ENCODE assay signal across 23 mouse cellular contexts in genomic region chr17:34948721-34949552, GRCm38 (mm10). TPM values are rescaled to one million over a fixed set of nuclear protein-coding genes. Genes with fewer than 3 reads are reported as not detected.
DNase-seq lines count a peak whose midpoint lies in the region; ATAC-seq and TF ChIP-seq lines count a peak whose summit lies in the region.
"Not testable (repeated sequence)": the region's sequence is repeated elsewhere in the genome, so short reads cannot be mapped to it uniquely, and the experiment has no call there.
"Had no signal": no experiment of that assay in that cellular context is flagged by ENCODE, and none has a peak within 500 bp of the region (broad histone marks: within the 10 kb centered on the region; RNA-seq: fewer than 3 reads in every experiment).

No protein-coding gene starts in this region.

- peak overlapping the region; percentile 1; the same call in 1 of the 2 replicates for H3K9ac ChIP-seq in MEL (ENCODE audit: control insufficient read depth, low read depth, low read length, poor library complexity, severe bottlenecking)
- not testable (repeated sequence) for H3K9ac ChIP-seq in intestine, postnatal 0 days (ENCODE audit: low read depth, low read length); limb, embryonic 11.5 days (ENCODE audit: low read length); liver, embryonic 16.5 days (ENCODE audit: low read depth, low read length)

- not testable (repeated sequence) for TF ChIP-seq EP300 in MEL (IDR thresholded peaks at IDR 0.05; ENCODE audit: low read depth in 1 of 2, low read length in 2 of 2)

- not testable (repeated sequence) for TF ChIP-seq RAD21 in MEL (IDR thresholded peaks at IDR 0.05; ENCODE audit: low read depth, low read length)

- H3K4me1 ChIP-seq in MEL (ENCODE audit: control insufficient read depth in 1 of 2, insufficient read depth in 2 of 2, low read length in 2 of 2); embryonic facial prominence, embryonic 10.5 days; intestine, postnatal 0 days (replicated peaks; ENCODE audit: control insufficient read depth, insufficient read depth, low read length); limb, embryonic 11.5 days (ENCODE audit: control insufficient read depth, insufficient read depth, low read length): not testable (repeated sequence)
- peaks cover 12% of the 10 kb centered on the region for H3K4me1 ChIP-seq in hindbrain, embryonic 10.5 days (replicated peaks)
- peaks cover 14% of the 10 kb centered on the region for H3K4me1 ChIP-seq in liver, embryonic 16.5 days (ENCODE audit: control insufficient read depth, low read depth, low read length)

- not testable (repeated sequence) for H3K4me3 ChIP-seq in MEL (ENCODE audit: control insufficient read depth in 1 of 2, insufficient read depth in 1 of 2, low read depth in 2 of 2, low read length in 2 of 2); intestine, postnatal 0 days (ENCODE audit: low read depth, low read length); liver, embryonic 16.5 days (ENCODE audit: low read depth, low read length)
- peak overlapping the region; percentile 82; the same call in 1 of the 2 replicates for H3K4me3 ChIP-seq in embryonic facial prominence, embryonic 10.5 days
- 0 out of 2 replicates have a peak overlapping the region, but pooled peaks have one; percentile 99 for H3K4me3 ChIP-seq in hindbrain, embryonic 10.5 days
- H3K4me3 ChIP-seq in limb, embryonic 11.5 days (ENCODE audit: low read depth, low read length), result peak overlapping the region; percentile 10; the same call in 1 of the 2 replicates

- H3K9me3 ChIP-seq in MEL (replicated peaks; ENCODE audit: insufficient read depth, low read length); embryonic facial prominence, embryonic 10.5 days; hindbrain, embryonic 10.5 days; intestine, postnatal 0 days (ENCODE audit: control insufficient read depth); limb, embryonic 11.5 days (ENCODE audit: control insufficient read depth, low read length); liver, embryonic 16.5 days (replicated peaks; ENCODE audit: control insufficient read depth, low read length): not testable (repeated sequence)

- not testable (repeated sequence) for H3K27me3 ChIP-seq in MEL (ENCODE audit: control insufficient read depth in 1 of 2, insufficient read depth in 2 of 2, low read length in 2 of 2); embryonic facial prominence, embryonic 10.5 days (replicated peaks; ENCODE audit: low read depth, poor library complexity, severe bottlenecking); hindbrain, embryonic 10.5 days (ENCODE audit: insufficient read depth, poor library complexity, severe bottlenecking); intestine, postnatal 0 days (replicated peaks; ENCODE audit: control insufficient read depth, insufficient read depth, low read length); limb, embryonic 11.5 days (ENCODE audit: control insufficient read depth, insufficient read depth, low read length); liver, embryonic 16.5 days (ENCODE audit: control insufficient read depth, insufficient read depth, low read depth, low read length)

- peaks cover 0 to 17% of the 10 kb centered on the region in 2 experiments; a peak in 3 of 4 replicates for H3K36me3 ChIP-seq in MEL (ENCODE audit: control insufficient read depth in 1 of 2, insufficient read depth in 2 of 2, low read length in 2 of 2)
- peaks cover 26% of the 10 kb centered on the region for H3K36me3 ChIP-seq in embryonic facial prominence, embryonic 10.5 days (replicated peaks)
- peaks cover 25% of the 10 kb centered on the region for H3K36me3 ChIP-seq in hindbrain, embryonic 10.5 days
- H3K36me3 ChIP-seq in intestine, postnatal 0 days (ENCODE audit: control insufficient read depth, insufficient read depth); liver, embryonic 16.5 days (ENCODE audit: control insufficient read depth, insufficient read depth): not testable (repeated sequence)
- peaks cover 14% of the 10 kb centered on the region; the same call in 1 of the 2 replicates for H3K36me3 ChIP-seq in limb, embryonic 11.5 days (ENCODE audit: control insufficient read depth, insufficient read depth, low read length)

- TF ChIP-seq POLR2A in MEL (IDR thresholded peaks at IDR 0.05; ENCODE audit: control insufficient read depth in 1 of 2, insufficient read depth in 1 of 2, low read depth in 1 of 2, low read length in 2 of 2, poor library complexity in 1 of 2), result not testable (repeated sequence)

- TF ChIP-seq CTCF in MEL (IDR thresholded peaks at IDR 0.05 in 2 of 3, conservative IDR thresholded peaks at IDR 0.05 in 1 of 3; ENCODE audit: control insufficient read depth in 1 of 3, insufficient read depth in 1 of 3, low read depth in 2 of 3, low read length in 3 of 3, poor library complexity in 1 of 3, severe bottlenecking in 1 of 3), result not testable (repeated sequence)
- TF ChIP-seq CTCF in intestine, postnatal 0 days (IDR thresholded peaks at IDR 0.05; ENCODE audit: low read depth), result 0 out of 2 replicates have a peak, but pooled peaks have one; percentile 2

- peak overlapping the region; percentile 90 for H3K27ac ChIP-seq in MEL (ENCODE audit: control insufficient read depth, low read depth, low read length)
- H3K27ac ChIP-seq in embryonic facial prominence, embryonic 10.5 days (replicated peaks); hindbrain, embryonic 10.5 days; limb, embryonic 11.5 days (replicated peaks; ENCODE audit: low read depth, low read length): not testable (repeated sequence)
- H3K27ac ChIP-seq in intestine, postnatal 0 days (ENCODE audit: low read depth, low read length), result peak overlapping the region; percentile 88
- H3K27ac ChIP-seq in liver, embryonic 16.5 days (ENCODE audit: low read length), result 0 out of 2 replicates have a peak overlapping the region, but pooled peaks have one; percentile 22

- peak; percentile 60 for DNase-seq in 416B (ENCODE audit: low read depth)
- peak; percentile 59 for DNase-seq in MEL (ENCODE audit: low read depth, low spot score)
- peak; percentile 23 for DNase-seq in embryonic facial prominence, embryonic 10.5 days (ENCODE audit: low spot score)
- peak; percentile 14 for DNase-seq in hindbrain, embryonic 10.5 days (ENCODE audit: low spot score)
- peak; percentile 28 for DNase-seq in limb, embryonic 11.5 days (ENCODE audit: low spot score)
- peak; percentile 38 for DNase-seq in neural tube, embryonic 10.5 days (ENCODE audit: extremely low spot score, low spot score)

- peaks cover 22% of the 10 kb centered on the region for H3K79me2 ChIP-seq in MEL (ENCODE audit: control insufficient read depth, insufficient read depth, low read length, poor library complexity)

- 67% methylated on average over 9 of the region's 9 CpGs for WGBS in embryonic facial prominence, embryonic 10.5 days
- WGBS in hindbrain, embryonic 10.5 days, result 65% methylated on average over 9 of the region's 9 CpGs
- 40% methylated on average over 8 of the region's 9 CpGs for WGBS in intestine, postnatal 0 days
- WGBS in limb, embryonic 11.5 days, result 65% methylated on average over 9 of the region's 9 CpGs
- 41% methylated on average over 9 of the region's 9 CpGs for WGBS in liver, embryonic 16.5 days (ENCODE audit: insufficient replicate concordance)

- not testable (repeated sequence) for ATAC-seq in intestine, postnatal 0 days; limb, embryonic 11.5 days (ENCODE audit: insufficient number of reproducible peaks, low FRiP score, low TSS enrichment, low read depth); liver, embryonic 16.5 days (ENCODE audit: low read depth)

- H3K4me2 ChIP-seq in intestine, postnatal 0 days (replicated peaks; ENCODE audit: low read depth); limb, embryonic 11.5 days (ENCODE audit: low read depth, severe bottlenecking); liver, embryonic 16.5 days (ENCODE audit: low read depth, low read length): not testable (repeated sequence)

RNA-seq across cellular contexts. Expression of gene Hspa1b, which starts 10.1 kb away (rescaled TPM):
- total RNA-seq in MEL (2012; rRNA removed), result 0.04 TPM in 1 of 2 replicates, not detected in the other
- not detected for polyA plus RNA-seq in MEL (2012; ENCODE audit: insufficient read depth in 1 of 2, insufficient read length in 2 of 2, low read depth in 1 of 2, low replicate concordance in 2 of 2, missing spikeins in 1 of 2)
- 0.13 and 0.15 TPM in 2 replicates for polyA plus RNA-seq in embryonic facial prominence, embryonic 10.5 days (2016; fragmentation: Nextera tagmentation; extraction: Ambion mirVana)
- polyA plus RNA-seq in hindbrain, embryonic 10.5 days (2016; fragmentation: Nextera tagmentation; extraction: Ambion mirVana), result 0.09 and 0.20 TPM in 2 replicates
- 0.64 and 1.1 TPM in 2 replicates for polyA plus RNA-seq in intestine, postnatal 0 days (2015; fragmentation: Nextera tagmentation; extraction: Ambion mirVana)
- polyA plus RNA-seq in limb, embryonic 11.5 days (2014; fragmentation: Nextera tagmentation; extraction: Ambion mirVana), result 0.43 and 0.44 TPM in 2 replicates
- polyA plus RNA-seq in liver, embryonic 16.5 days (2015; fragmentation: Nextera tagmentation; extraction: Ambion mirVana), result 0.05 TPM in 1 of 2 replicates, not detected in the other

RNA-seq across cellular contexts. Expression of gene Neu1, which starts 17.9 kb away (rescaled TPM):
- total RNA-seq in MEL (2012; rRNA removed), result 6.5 and 7.0 TPM in 2 replicates
- polyA plus RNA-seq in MEL (2012; ENCODE audit: insufficient read depth in 1 of 2, insufficient read length in 2 of 2, low read depth in 1 of 2, low replicate concordance in 2 of 2, missing spikeins in 1 of 2), result 1 to 10 TPM in 1 of 2 experiments, not detected in 1; 7.9 TPM
- polyA plus RNA-seq in embryonic facial prominence, embryonic 10.5 days (2016; fragmentation: Nextera tagmentation; extraction: Ambion mirVana), result 14.0 and 19.3 TPM in 2 replicates
- polyA plus RNA-seq in hindbrain, embryonic 10.5 days (2016; fragmentation: Nextera tagmentation; extraction: Ambion mirVana), result 16.2 and 20.7 TPM in 2 replicates
- 522 and 580 TPM in 2 replicates for polyA plus RNA-seq in intestine, postnatal 0 days (2015; fragmentation: Nextera tagmentation; extraction: Ambion mirVana)
- polyA plus RNA-seq in limb, embryonic 11.5 days (2014; fragmentation: Nextera tagmentation; extraction: Ambion mirVana), result 10.3 and 12.8 TPM in 2 replicates
- polyA plus RNA-seq in liver, embryonic 16.5 days (2015; fragmentation: Nextera tagmentation; extraction: Ambion mirVana), result 17.8 and 20.6 TPM in 2 replicates

RNA-seq across cellular contexts. Expression of gene Gm20481, which starts 20.8 kb away (rescaled TPM):
- total RNA-seq in MEL (2012; rRNA removed), result not detected in 2 replicates
- polyA plus RNA-seq in MEL (2012; ENCODE audit: insufficient read depth in 1 of 2, insufficient read length in 2 of 2, low read depth in 1 of 2, low replicate concordance in 2 of 2, missing spikeins in 1 of 2), result not detected
- polyA plus RNA-seq in embryonic facial prominence, embryonic 10.5 days (2016; fragmentation: Nextera tagmentation; extraction: Ambion mirVana), result not detected in 2 replicates
- 0.42 TPM in 1 of 2 replicates, not detected in the other for polyA plus RNA-seq in hindbrain, embryonic 10.5 days (2016; fragmentation: Nextera tagmentation; extraction: Ambion mirVana)
- 0.43 TPM in 1 of 2 replicates, not detected in the other for polyA plus RNA-seq in intestine, postnatal 0 days (2015; fragmentation: Nextera tagmentation; extraction: Ambion mirVana)
- polyA plus RNA-seq in limb, embryonic 11.5 days (2014; fragmentation: Nextera tagmentation; extraction: Ambion mirVana), result 0.36 and 0.43 TPM in 2 replicates
- polyA plus RNA-seq in liver, embryonic 16.5 days (2015; fragmentation: Nextera tagmentation; extraction: Ambion mirVana), result not detected in 2 replicates
- total RNA-seq: adrenal gland, postnatal 36 days; forebrain, postnatal 0 days; gastrocnemius, postnatal 36 days; heart, adult 8-10 months; hematopoietic stem cell, adult 5-6 weeks; layer of hippocampus, adult 8-10 months; left cerebral cortex, postnatal 25 days; midbrain, postnatal 0 days had no signal
- polyA plus RNA-seq: embryonic facial prominence, embryonic 11.5 days; forebrain, postnatal 0 days; heart, embryonic 16.5 days; liver, embryonic 14.5 days; midbrain, postnatal 0 days; stomach, postnatal 0 days; thymus, postnatal 0 days; urinary bladder, adult 2 months had no signal

RNA-seq across cellular contexts. Expression of gene Hspa1a, which starts 23.0 kb away (rescaled TPM):
- total RNA-seq in MEL (2012; rRNA removed), result 0.07 TPM in 1 of 2 replicates, not detected in the other
- polyA plus RNA-seq in MEL (2012; ENCODE audit: insufficient read depth in 1 of 2, insufficient read length in 2 of 2, low read depth in 1 of 2, low replicate concordance in 2 of 2, missing spikeins in 1 of 2), result not detected
- polyA plus RNA-seq in embryonic facial prominence, embryonic 10.5 days (2016; fragmentation: Nextera tagmentation; extraction: Ambion mirVana), result 1.3 and 1.9 TPM in 2 replicates
- polyA plus RNA-seq in hindbrain, embryonic 10.5 days (2016; fragmentation: Nextera tagmentation; extraction: Ambion mirVana), result 0.90 and 1.7 TPM in 2 replicates
- 6.4 and 6.5 TPM in 2 replicates for polyA plus RNA-seq in intestine, postnatal 0 days (2015; fragmentation: Nextera tagmentation; extraction: Ambion mirVana)
- polyA plus RNA-seq in limb, embryonic 11.5 days (2014; fragmentation: Nextera tagmentation; extraction: Ambion mirVana), result 0.75 and 4.0 TPM in 2 replicates
- 0.87 and 1.5 TPM in 2 replicates for polyA plus RNA-seq in liver, embryonic 16.5 days (2015; fragmentation: Nextera tagmentation; extraction: Ambion mirVana)

RNA-seq across cellular contexts. Expression of gene Hspa1l, which starts 23.6 kb away (rescaled TPM):
- total RNA-seq in MEL (2012; rRNA removed), result 0.07 and 0.15 TPM in 2 replicates
- 1 to 10 TPM in 1 of 2 experiments, not detected in 1; 1.6 TPM for polyA plus RNA-seq in MEL (2012; ENCODE audit: insufficient read depth in 1 of 2, insufficient read length in 2 of 2, low read depth in 1 of 2, low replicate concordance in 2 of 2, missing spikeins in 1 of 2)
- 1.1 TPM in 2 replicates for polyA plus RNA-seq in embryonic facial prominence, embryonic 10.5 days (2016; fragmentation: Nextera tagmentation; extraction: Ambion mirVana)
- 0.76 and 0.78 TPM in 2 replicates for polyA plus RNA-seq in hindbrain, embryonic 10.5 days (2016; fragmentation: Nextera tagmentation; extraction: Ambion mirVana)
- polyA plus RNA-seq in intestine, postnatal 0 days (2015; fragmentation: Nextera tagmentation; extraction: Ambion mirVana), result 0.22 and 0.25 TPM in 2 replicates
- 1.5 and 1.6 TPM in 2 replicates for polyA plus RNA-seq in limb, embryonic 11.5 days (2014; fragmentation: Nextera tagmentation; extraction: Ambion mirVana)
- polyA plus RNA-seq in liver, embryonic 16.5 days (2015; fragmentation: Nextera tagmentation; extraction: Ambion mirVana), result 0.21 and 0.27 TPM in 2 replicates
- polyA plus RNA-seq: inflammation-experienced regulatory T-cells, adult 6 months had no signal

Comparison
In these comparisons a context has a peak if more than half of its experiments do, and no peak if none do; other contexts are left out.
1. RNA of gene Neu1, which starts 17.9 kb away (polyA plus RNA-seq): 522 to 580 TPM in intestine, postnatal 0 days; 16.2 to 20.7 TPM in hindbrain, embryonic 10.5 days, 17.8 to 20.6 TPM in liver, embryonic 16.5 days, 14.0 to 19.3 TPM in embryonic facial prominence, embryonic 10.5 days, 7.9 TPM in MEL and 10.3 to 12.8 TPM in limb, embryonic 11.5 days; every median in the first group is over 10 times any median in the second.
2. Peak in every context shown above with its lines, with median percentiles within 50 percentile points of each other: DNase-seq.